Mouse (Mus musculus): ENCODE results near the gene Gm14443. TPM values are rescaled to one million over a fixed set of nuclear protein-coding genes. Genes with fewer than 3 reads are reported as not detected.
"Not testable (repeated sequence)": the region's sequence is repeated elsewhere in the genome, so short reads cannot be mapped to it uniquely, and the experiment has no call there.

Gene Gm14443
- polyA plus RNA-seq, 1 experiment, result 0.09 TPM

GRCm38 (mm10) chr2:175158642-175159041, 17.0 kb downstream of the Gm14443 start:
- WGBS, result 92% methylated on average over 3 of the region's 3 CpGs
- DNase-seq, result no peak
- TF ChIP-seq POLR2A (IDR thresholded peaks at IDR 0.05; ENCODE audit: control insufficient read depth, extremely low read depth, insufficient read depth, low read length, poor library complexity) (no peak), CTCF (IDR thresholded peaks at IDR 0.05; ENCODE audit: borderline replicate concordance, control insufficient read depth, extremely low read depth, insufficient read depth, low read length, poor library complexity) (no peak)
- H3K4me3 ChIP-seq (ENCODE audit: control insufficient read depth, insufficient read depth, low read length), result no peak overlapping the region
- H3K27ac ChIP-seq (ENCODE audit: control insufficient read depth, insufficient read depth, low read length), result no peak overlapping the region
- no peaks in the 10 kb centered on the region for H3K27me3 ChIP-seq (ENCODE audit: control insufficient read depth, insufficient read depth, low read length)
- no peaks in the 10 kb centered on the region for H3K4me1 ChIP-seq (replicated peaks; ENCODE audit: control insufficient read depth, insufficient read depth, low read length)
- H3K36me3 ChIP-seq (ENCODE audit: control insufficient read depth, insufficient read depth, low read length), result no peaks in the 10 kb centered on the region

DNA sequence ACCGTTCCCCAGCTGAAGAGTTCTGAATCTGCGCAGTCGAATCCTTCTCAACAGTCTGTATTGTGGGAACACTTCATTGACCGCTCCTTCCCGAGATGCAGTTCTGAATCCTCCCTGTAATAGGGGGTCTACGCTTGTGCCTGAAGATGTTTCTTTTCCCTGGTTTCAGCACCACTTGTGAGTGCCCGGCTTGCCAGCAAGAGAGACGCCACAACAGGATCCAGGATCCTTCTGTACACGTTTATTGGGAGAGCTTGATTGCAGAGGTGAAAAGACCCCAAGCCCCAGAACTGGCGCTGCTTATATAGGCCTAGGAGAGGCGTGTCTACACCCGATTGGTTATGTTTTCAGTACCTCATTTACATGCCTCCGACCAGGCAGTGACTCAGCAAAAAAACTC, 19.0 kb downstream of the Gm14443 start:
- Histone ChIP-seq H3K4me1 (replicated peaks; ENCODE audit: control insufficient read depth, insufficient read depth, low read length) (no peaks in the 10 kb centered on the region), H3K27me3 (ENCODE audit: control insufficient read depth, insufficient read depth, low read length) (no peaks in the 10 kb centered on the region), H3K4me3 (ENCODE audit: control insufficient read depth, insufficient read depth, low read length) (no peak overlapping the region), H3K27ac (ENCODE audit: control insufficient read depth, insufficient read depth, low read length) (no peak overlapping the region), H3K36me3 (ENCODE audit: control insufficient read depth, insufficient read depth, low read length) (no peaks in the 10 kb centered on the region)
- WGBS, result 94% methylated on average over 13 of the region's 13 CpGs
- DNase-seq, result no peak
- TF ChIP-seq POLR2A (IDR thresholded peaks at IDR 0.05; ENCODE audit: control insufficient read depth, extremely low read depth, insufficient read depth, low read length, poor library complexity) (no peak), CTCF (IDR thresholded peaks at IDR 0.05; ENCODE audit: borderline replicate concordance, control insufficient read depth, extremely low read depth, insufficient read depth, low read length, poor library complexity) (no peak)

DNA sequence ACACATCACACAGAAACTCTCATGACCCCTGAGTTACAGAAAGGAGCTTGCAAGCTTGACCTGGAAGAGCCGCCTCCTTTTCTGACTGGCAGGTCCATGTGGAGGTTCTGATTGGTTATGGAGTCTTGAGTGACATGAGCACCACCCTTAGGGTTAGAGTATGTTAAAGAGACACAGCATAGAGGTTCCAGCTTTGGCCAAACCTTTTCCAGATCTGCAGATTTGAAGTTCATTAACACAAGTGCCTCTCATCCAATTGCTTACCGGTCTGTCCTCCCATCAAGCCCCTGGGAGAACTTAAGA, 33.7 kb downstream of the Gm14443 start, which contains the start of gene Gm14399:
Gm14399 (minus strand) TSS at position 20 of the 303 bp plus-strand sequence.
- not testable (repeated sequence) for H3K27ac ChIP-seq (ENCODE audit: control insufficient read depth, insufficient read depth, low read length); DNase-seq; H3K27me3 ChIP-seq (ENCODE audit: control insufficient read depth, insufficient read depth, low read length); H3K4me1 ChIP-seq (replicated peaks; ENCODE audit: control insufficient read depth, insufficient read depth, low read length); H3K36me3 ChIP-seq (ENCODE audit: control insufficient read depth, insufficient read depth, low read length)
- peak within 1 kb of the TSS; percentile 64 for H3K4me3 ChIP-seq (ENCODE audit: control insufficient read depth, insufficient read depth, low read length)
- WGBS, result 0% methylated on average over 1 of the region's 2 CpGs

GRCm38 (mm10) chr2:175141118-175141992, 34.3 kb downstream of the Gm14443 start:
- H3K36me3 ChIP-seq (ENCODE audit: control insufficient read depth, insufficient read depth, low read length); H3K27me3 ChIP-seq (ENCODE audit: control insufficient read depth, insufficient read depth, low read length); H3K4me1 ChIP-seq (replicated peaks; ENCODE audit: control insufficient read depth, insufficient read depth, low read length); H3K27ac ChIP-seq (ENCODE audit: control insufficient read depth, insufficient read depth, low read length): not testable (repeated sequence)
- WGBS, result 6% methylated on average over 25 of the region's 25 CpGs
- peak; percentile 7 for DNase-seq
- H3K4me3 ChIP-seq (ENCODE audit: control insufficient read depth, insufficient read depth, low read length), result peak overlapping the region; percentile 64

DNA sequence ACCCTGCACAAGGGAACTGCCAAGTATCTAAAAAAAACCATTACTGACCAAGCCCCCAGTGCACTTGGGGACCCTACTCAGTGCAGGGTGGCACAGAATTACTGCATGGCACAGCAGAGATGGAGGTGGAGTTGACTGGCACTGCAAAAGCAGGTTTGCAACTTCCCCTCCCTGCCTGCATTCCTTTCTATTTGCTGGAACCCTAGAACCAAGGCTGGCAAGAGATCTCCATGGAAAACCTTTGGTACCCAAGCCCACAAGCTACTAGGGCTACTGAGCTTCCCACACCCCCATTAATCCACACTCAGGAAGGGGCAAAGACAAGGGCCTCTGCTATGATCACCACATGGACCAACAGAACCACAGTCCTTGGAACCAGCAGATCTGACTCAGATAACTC, 35.0 kb downstream of the Gm14443 start:
- H3K27ac ChIP-seq (ENCODE audit: control insufficient read depth, insufficient read depth, low read length); H3K4me3 ChIP-seq (ENCODE audit: control insufficient read depth, insufficient read depth, low read length); H3K36me3 ChIP-seq (ENCODE audit: control insufficient read depth, insufficient read depth, low read length); H3K27me3 ChIP-seq (ENCODE audit: control insufficient read depth, insufficient read depth, low read length); H3K4me1 ChIP-seq (replicated peaks; ENCODE audit: control insufficient read depth, insufficient read depth, low read length); DNase-seq: not testable (repeated sequence)

Other genes with a start within 250 kb of the Gm14443 start
- gene Gm14444, start 165.6 kb downstream of the Gm14443 start, polyA plus RNA-seq (2012; rRNA removed), result not detected in 2 replicates
- gene Gm14393, start 108.1 kb downstream of the Gm14443 start, polyA plus RNA-seq (2012; rRNA removed), result not detected in 2 replicates
- gene Gm14399, start 33.9 kb downstream of the Gm14443 start, polyA plus RNA-seq (2012; rRNA removed), result 0.93 and 2.0 TPM in 2 replicates
- 7.3 and 7.7 TPM in 2 replicates for gene Gm14391, start 31.0 kb upstream of the Gm14443 start, polyA plus RNA-seq (2012; rRNA removed)
- not detected in 2 replicates for gene Gm14440, start 99.3 kb upstream of the Gm14443 start, polyA plus RNA-seq (2012; rRNA removed)
- gene Gm4631, start 162.3 kb upstream of the Gm14443 start, polyA plus RNA-seq (2012; rRNA removed), result 2.7 and 3.0 TPM in 2 replicates
- 0.83 and 1.9 TPM in 2 replicates for gene Zfp968, start 196.6 kb upstream of the Gm14443 start, polyA plus RNA-seq (2012; rRNA removed)

Measured in thymus, adult 2 months (tissue).